Mouse (Mus musculus) G1E (cell line): ENCODE measurements at regions not wholly inside any gene's neighbourhood (a gene's known extent, or its start where the extent isn't known, plus 50 kb on each side); places are given as distances from the start of the nearest gene placed in this dataset.

Source experiments
- CTCF ChIP-seq: IDR thresholded peaks from 2 replicates; pipeline ENCODE4 v1.5.1; 2012; ENCODE audit warnings: low read depth, low read length, inconsistent platforms, mixed read lengths
- GATA1 ChIP-seq: IDR thresholded peaks from 2 replicates; pipeline ENCODE4 v1.6.1; 2012; ENCODE audit warnings: borderline replicate concordance, low read length, inconsistent platforms, mixed read lengths
- GATA2 ChIP-seq: IDR thresholded peaks from 2 replicates; pipeline ENCODE4 v1.6.1; 2012; ENCODE audit warnings: low read depth, low read length, inconsistent platforms, borderline replicate concordance
- POLR2AphosphoS5 ChIP-seq: IDR thresholded peaks from 2 replicates; pipeline ENCODE4 v1.6.1; 2012; ENCODE audit warnings: low read depth, low read length, inconsistent platforms; ENCODE audit not compliant: insufficient replicate concordance
- TAL1 ChIP-seq: conservative IDR thresholded peaks from 2 replicates; pipeline ENCODE4 v1.6.1; 2012; ENCODE audit warnings: low read depth, low read length, inconsistent platforms, mixed read lengths

DNA sequence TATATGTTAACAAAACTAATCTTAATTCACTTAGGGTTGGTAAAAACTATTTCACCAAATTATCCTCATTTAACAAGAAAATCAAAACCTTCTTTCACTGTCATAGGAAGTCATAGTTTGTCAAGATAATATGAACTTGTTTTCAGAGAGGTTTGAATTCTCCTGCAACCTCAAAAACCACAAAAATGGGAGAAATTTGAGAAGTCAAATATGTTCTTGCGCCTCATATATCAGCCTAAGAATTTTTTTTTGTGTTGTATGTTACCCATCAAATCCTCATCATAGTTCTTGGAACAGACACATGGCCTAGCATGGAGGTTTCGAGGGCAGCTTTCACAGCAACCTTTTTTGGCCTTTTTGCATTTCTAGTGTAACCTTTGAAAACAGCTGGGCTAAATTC lies 342.5 kb upstream of the Adamts9 start:
- TF ChIP-seq CTCF: no peak
- no peak for TF ChIP-seq GATA1
- TF ChIP-seq POLR2AphosphoS5: no peak
- TF ChIP-seq TAL1: no peak
- TF ChIP-seq GATA2: no peak
